8 mouse cellular contexts compared by ENCODE assay signal in genomic region chr4:49059021-49059401, GRCm38 (mm10). TPM values are rescaled to one million over a fixed set of nuclear protein-coding genes. Genes with fewer than 3 reads are reported as not detected.
DNase-seq lines count a peak whose midpoint lies in the region; ATAC-seq and TF ChIP-seq lines count a peak whose summit lies in the region.

TSS of gene Plppr1 (plus strand) at chr4:49059273.

- H3K9me3 ChIP-seq in heart, embryonic 14.5 days (ENCODE audit: control insufficient read depth, low read length) = no peaks in the 10 kb centered on the region
- H3K9me3 ChIP-seq in liver, postnatal 0 days (ENCODE audit: low read length) = no peaks in the 10 kb centered on the region
- H3K9me3 ChIP-seq in stomach, embryonic 15.5 days = no peaks in the 10 kb centered on the region

- H3K27me3 ChIP-seq in heart, embryonic 14.5 days (ENCODE audit: control insufficient read depth, insufficient read depth, low read length) = peaks cover 25% of the 10 kb centered on the region
- H3K27me3 ChIP-seq in liver, postnatal 0 days (ENCODE audit: insufficient read depth, low read length) = peaks cover 13% of the 10 kb centered on the region; the same call in 1 of the 2 replicates
- H3K27me3 ChIP-seq in stomach, embryonic 15.5 days (replicated peaks) = 0 out of 2 replicates have a peak, but pooled peaks cover 6% of the 10 kb centered on the region

- peak within 1 kb of the TSS; percentile 74 for H3K9ac ChIP-seq in heart, embryonic 14.5 days (ENCODE audit: low read length)
- H3K9ac ChIP-seq in liver, postnatal 0 days (replicated peaks) = peak within 1 kb of the TSS; percentile 38
- peak within 1 kb of the TSS; percentile 16; the same call in 1 of the 2 replicates for H3K9ac ChIP-seq in stomach, embryonic 15.5 days

- H3K27ac ChIP-seq in heart, embryonic 14.5 days (replicated peaks in 1 of 2; ENCODE audit: control insufficient read depth in 1 of 2, insufficient read depth in 1 of 2, low read depth in 2 of 2, low read length in 2 of 2) = 0 out of 4 replicates have a peak within 1 kb of the TSS, but pooled peaks of 1 of the 2 experiments have one; percentile 14
- no peak within 1 kb of the TSS for H3K27ac ChIP-seq in liver, postnatal 0 days (ENCODE audit: low read depth)
- no peak within 1 kb of the TSS for H3K27ac ChIP-seq in stomach, embryonic 15.5 days

- no peaks in the 10 kb centered on the region for H3K36me3 ChIP-seq in heart, embryonic 14.5 days (ENCODE audit: control insufficient read depth, insufficient read depth, low read length)
- H3K36me3 ChIP-seq in liver, postnatal 0 days (replicated peaks; ENCODE audit: insufficient read depth, low read length) = no peaks in the 10 kb centered on the region
- no peaks in the 10 kb centered on the region for H3K36me3 ChIP-seq in stomach, embryonic 15.5 days

- 0% methylated on average over 20 of the region's 21 CpGs for WGBS in heart, embryonic 14.5 days
- WGBS in liver, postnatal 0 days (ENCODE audit: insufficient replicate concordance) = 1% methylated on average over 21 of the region's 21 CpGs
- 0% methylated on average over 21 of the region's 21 CpGs for WGBS in stomach, embryonic 15.5 days

- no peak for DNase-seq in heart, adult 8-10 months (ENCODE audit: low spot score)
- DNase-seq in cerebellum, postnatal 25 days = peak; percentile 69 to 78
- DNase-seq in frontal cortex, postnatal 36 days (ENCODE audit: low spot score in 2 of 2) = peak; percentile 42 to 45
- DNase-seq in kidney, postnatal 4 days = peak; percentile 76 to 83
- DNase-seq in liver, postnatal 0 days = peak; percentile 55
- DNase-seq in thymus, postnatal 14 days = no peak

- ATAC-seq in heart, embryonic 14.5 days (ENCODE audit: insufficient number of reproducible peaks, insufficient read depth, low FRiP score, low read depth) = 0 out of 2 replicates have a peak, but pooled peaks have one; percentile 9
- peak; percentile 64 for ATAC-seq in liver, postnatal 0 days
- peak; percentile 68 for ATAC-seq in stomach, embryonic 15.5 days (ENCODE audit: insufficient read depth, low FRiP score, low read depth)

- H3K4me2 ChIP-seq in heart, embryonic 14.5 days (ENCODE audit: low read length) = peak within 1 kb of the TSS; percentile 99
- peak within 1 kb of the TSS; percentile 79 for H3K4me2 ChIP-seq in liver, postnatal 0 days (ENCODE audit: low read depth, low read length)
- H3K4me2 ChIP-seq in stomach, embryonic 15.5 days = peak within 1 kb of the TSS; percentile 98

- H3K4me1 ChIP-seq in heart, embryonic 14.5 days (ENCODE audit: control insufficient read depth in 2 of 2, insufficient read depth in 2 of 2, low read length in 2 of 2) = peaks cover 15 to 19% of the 10 kb centered on the region in 2 experiments
- no peaks in the 10 kb centered on the region for H3K4me1 ChIP-seq in liver, postnatal 0 days (ENCODE audit: insufficient read depth)
- H3K4me1 ChIP-seq in stomach, embryonic 15.5 days = no peaks in the 10 kb centered on the region

- no peak for TF ChIP-seq EP300 in liver, postnatal 0 days (IDR thresholded peaks at IDR 0.05; ENCODE audit: low read depth)

- H3K4me3 ChIP-seq in heart, embryonic 14.5 days (ENCODE audit: control insufficient read depth in 1 of 2, insufficient read depth in 1 of 2, low read depth in 1 of 2, low read length in 2 of 2) = peak within 1 kb of the TSS; percentile 71 to 80
- peak within 1 kb of the TSS; percentile 55 for H3K4me3 ChIP-seq in liver, postnatal 0 days (ENCODE audit: low read depth, low read length)
- H3K4me3 ChIP-seq in stomach, embryonic 15.5 days (replicated peaks) = peak within 1 kb of the TSS; percentile 58

- no peak for TF ChIP-seq CTCF in liver, postnatal 0 days (IDR thresholded peaks at IDR 0.05; ENCODE audit: low read depth)

RNA-seq across cellular contexts. Expression of gene Plppr1, which starts in this region (rescaled TPM):
- polyA plus RNA-seq in heart, embryonic 14.5 days (2014; fragmentation: Nextera tagmentation; extraction: Ambion mirVana) = 4.8 and 5.0 TPM in 2 replicates
- under 1 TPM in 1 of 4 experiments, not detected in 3; 0.16 TPM for total RNA-seq in heart, adult 8-10 months (2022)
- polyA plus RNA-seq in liver, postnatal 0 days (2015; fragmentation: Nextera tagmentation; extraction: Ambion mirVana) = 5.0 and 5.8 TPM in 2 replicates
- polyA plus RNA-seq in stomach, embryonic 15.5 days (2015; fragmentation: Nextera tagmentation; extraction: Ambion mirVana) = 2.4 and 3.4 TPM in 2 replicates

Comparison
In these comparisons a context has a peak if more than half of its experiments do, and no peak if none do; other contexts are left out.
1. ATAC-seq: peak in every context shown above with its lines; median percentile 68 in stomach, embryonic 15.5 days; 64 in liver, postnatal 0 days; 9 in heart, embryonic 14.5 days.
2. H3K9ac ChIP-seq: peak in every context shown above with its lines; median percentile 74 in heart, embryonic 14.5 days; 38 in liver, postnatal 0 days; 16 in stomach, embryonic 15.5 days.
3. DNase-seq: peak in cerebellum, postnatal 25 days (2 of 2), frontal cortex, postnatal 36 days (2 of 2), kidney, postnatal 4 days (2 of 2) and liver, postnatal 0 days (single experiment); none in heart, adult 8-10 months (single experiment) and thymus, postnatal 14 days (single experiment).
4. Peak in every context shown above with its lines, with median percentiles within 50 percentile points of each other: H3K4me2 ChIP-seq and H3K4me3 ChIP-seq.